Mouse (Mus musculus): Measurements from ENCODE around the gene Gm9758. TPM values are rescaled to one million over a fixed set of nuclear protein-coding genes. Genes with fewer than 3 reads are reported as not detected.
A peak's percentile ranks its signal among the peaks of the same experiment; 100 is the strongest.
"Not testable (repeated sequence)": the region's sequence is repeated elsewhere in the genome, so short reads cannot be mapped to it uniquely, and the experiment has no call there.

Gene Gm9758
- not detected in 2 replicates for polyA plus RNA-seq (2015; fragmentation: Nextera tagmentation; extraction: Ambion mirVana)

DNA sequence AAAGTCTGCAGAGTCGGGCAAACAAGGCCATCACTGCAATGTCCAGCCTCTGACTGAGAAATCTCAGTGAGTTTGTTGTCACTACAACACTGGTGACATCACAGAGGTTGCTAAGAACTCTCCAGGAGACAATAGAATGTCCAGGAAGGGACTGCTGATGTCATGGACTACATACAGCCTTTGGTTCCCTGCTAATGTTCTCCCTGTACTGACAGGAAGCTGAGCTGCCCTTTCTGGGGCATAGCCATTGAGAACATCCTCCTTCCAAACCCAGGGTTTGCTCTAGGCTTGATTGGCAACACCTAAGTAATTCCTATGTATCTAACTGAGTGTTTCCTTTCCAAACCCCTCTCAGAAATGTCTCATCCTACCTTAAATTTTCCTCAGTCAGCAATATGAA lies at the start of gene Gm9758:
TSS of gene Gm9758 (minus strand) at position 101 of the 400 bp plus-strand sequence.
- H3K9ac ChIP-seq; H3K27ac ChIP-seq; H3K4me2 ChIP-seq; ATAC-seq (ENCODE audit: insufficient number of reproducible peaks, low FRiP score, low TSS enrichment, low read depth); H3K4me3 ChIP-seq; H3K9me3 ChIP-seq; H3K4me1 ChIP-seq; H3K36me3 ChIP-seq; H3K27me3 ChIP-seq: not testable (repeated sequence)
- WGBS, result 56% methylated on average over 1 of the region's 1 CpGs

DNA sequence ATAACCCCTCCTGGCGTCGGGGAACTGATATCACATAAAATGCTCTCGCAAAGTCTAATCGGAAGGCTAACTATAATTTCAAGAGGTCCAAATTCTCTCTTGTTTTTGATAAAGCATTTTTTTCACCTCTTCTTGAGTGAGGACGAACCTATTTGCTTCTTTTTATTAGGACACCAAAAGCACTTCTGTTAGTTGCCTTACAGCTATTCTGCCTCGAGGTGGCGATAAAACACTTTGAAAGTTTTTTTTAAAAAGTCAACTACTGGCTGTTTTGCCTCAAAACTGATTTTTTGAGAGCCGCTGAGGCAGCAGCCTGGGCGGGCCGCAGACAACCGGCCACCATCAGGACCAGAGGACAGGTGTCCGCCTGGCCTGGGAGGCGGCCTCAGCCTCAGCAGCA lies 49.1 kb upstream of the Gm9758 start:
- not testable (repeated sequence) for H3K4me2 ChIP-seq; H3K4me1 ChIP-seq; H3K9me3 ChIP-seq; H3K4me3 ChIP-seq; H3K27me3 ChIP-seq; H3K9ac ChIP-seq; H3K36me3 ChIP-seq; ATAC-seq (ENCODE audit: insufficient number of reproducible peaks, low FRiP score, low TSS enrichment, low read depth); H3K27ac ChIP-seq
- 83% methylated on average over 13 of the region's 13 CpGs for WGBS

DNA sequence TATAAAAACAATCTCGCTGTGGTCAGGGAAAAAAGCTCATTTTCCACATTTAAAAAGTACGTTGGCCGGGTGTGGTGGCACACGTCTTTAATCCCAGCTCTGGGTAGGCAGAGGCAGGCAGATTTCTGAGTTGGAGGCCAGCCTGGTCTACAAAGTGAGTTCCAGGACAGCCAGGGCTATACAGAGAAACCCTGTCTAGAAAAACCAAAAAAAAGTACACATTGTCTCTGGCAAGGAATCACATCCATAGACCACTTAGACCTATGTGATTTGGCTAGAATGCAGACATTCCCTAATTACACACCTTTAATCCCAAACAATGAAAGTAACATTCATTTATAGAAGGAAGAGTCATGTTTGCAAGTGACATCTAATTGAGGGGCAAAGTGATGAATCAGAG lies 46.8 kb upstream of the Gm9758 start:
- WGBS, result 78% methylated on average over 4 of the region's 4 CpGs
- H3K36me3 ChIP-seq, H3K9me3 ChIP-seq, H3K4me3 ChIP-seq, H3K27ac ChIP-seq, H3K4me1 ChIP-seq, H3K9ac ChIP-seq, H3K27me3 ChIP-seq, H3K4me2 ChIP-seq: not testable (repeated sequence)
- 0 out of 2 replicates have a peak, but pooled peaks have one; percentile 80 for ATAC-seq (ENCODE audit: insufficient number of reproducible peaks, low FRiP score, low TSS enrichment, low read depth)

DNA sequence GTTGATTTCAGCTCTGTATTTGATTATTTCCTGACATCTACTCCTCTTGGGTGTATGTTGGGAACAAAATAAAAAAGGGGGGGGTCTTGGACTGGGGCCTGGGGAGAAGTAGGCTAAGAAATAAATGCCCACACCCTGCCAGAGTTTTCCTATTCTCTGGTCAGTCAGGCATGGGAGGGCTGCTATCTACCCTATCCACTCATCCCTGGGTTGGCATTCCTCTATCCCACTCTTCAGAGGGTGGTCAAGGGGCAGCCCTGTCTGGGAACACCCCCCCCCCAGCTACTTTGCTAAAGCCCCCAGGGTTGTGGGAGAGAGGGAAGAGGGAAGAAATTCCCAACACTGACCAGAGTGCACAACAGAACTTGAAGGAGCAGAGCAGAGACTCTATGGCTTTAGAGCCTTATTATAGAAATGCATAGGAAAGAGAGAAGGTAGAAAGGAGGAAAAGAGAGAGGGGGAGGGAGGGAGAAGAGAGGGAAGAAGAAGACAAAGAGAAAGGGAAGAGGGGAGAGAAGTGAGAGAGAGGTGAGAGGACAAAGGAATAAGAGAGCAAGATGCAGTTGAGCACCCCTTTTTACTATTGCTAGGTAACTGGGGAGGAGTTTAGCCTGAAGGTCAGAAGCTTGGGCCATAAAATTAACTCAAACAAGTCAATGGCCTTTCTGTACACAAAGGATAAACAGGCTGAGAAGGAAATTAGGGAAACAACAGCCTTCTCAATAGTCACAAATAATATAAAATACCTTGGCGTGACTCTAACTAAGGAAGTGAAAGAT lies 41.4 kb upstream of the Gm9758 start:
- H3K27me3 ChIP-seq, H3K27ac ChIP-seq, H3K4me3 ChIP-seq, H3K36me3 ChIP-seq, H3K4me1 ChIP-seq, H3K9ac ChIP-seq, H3K4me2 ChIP-seq: not testable (repeated sequence)
- ATAC-seq (ENCODE audit: insufficient number of reproducible peaks, low FRiP score, low TSS enrichment, low read depth), result peak; percentile 69; the same call in 1 of the 2 replicates
- 83% methylated on average over 1 of the region's 1 CpGs for WGBS
- H3K9me3 ChIP-seq, result peaks cover 10% of the 10 kb centered on the region

DNA sequence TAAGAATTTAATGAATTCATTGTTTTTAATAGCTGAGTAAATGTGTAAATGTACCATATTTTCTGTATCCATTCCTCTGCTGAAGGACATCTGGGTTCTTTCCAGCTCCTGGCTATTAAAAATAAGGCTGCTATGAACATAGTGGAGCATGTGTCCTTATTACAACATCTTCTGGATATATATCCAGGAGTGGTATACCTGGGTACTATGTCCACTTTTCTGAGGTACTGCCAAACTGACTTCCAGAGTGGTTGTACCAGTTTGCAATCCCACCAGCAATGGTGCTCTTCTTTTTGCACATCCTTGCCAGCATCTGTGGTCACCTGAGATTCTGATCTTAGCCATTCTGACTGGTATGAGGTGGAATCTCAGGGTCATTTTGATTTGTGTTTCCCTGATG lies 38.9 kb upstream of the Gm9758 start:
- not testable (repeated sequence) for H3K36me3 ChIP-seq; ATAC-seq (ENCODE audit: insufficient number of reproducible peaks, low FRiP score, low TSS enrichment, low read depth); H3K27me3 ChIP-seq; H3K4me3 ChIP-seq; H3K9ac ChIP-seq; H3K27ac ChIP-seq; H3K4me2 ChIP-seq; H3K4me1 ChIP-seq
- H3K9me3 ChIP-seq, result peaks cover 10% of the 10 kb centered on the region

DNA sequence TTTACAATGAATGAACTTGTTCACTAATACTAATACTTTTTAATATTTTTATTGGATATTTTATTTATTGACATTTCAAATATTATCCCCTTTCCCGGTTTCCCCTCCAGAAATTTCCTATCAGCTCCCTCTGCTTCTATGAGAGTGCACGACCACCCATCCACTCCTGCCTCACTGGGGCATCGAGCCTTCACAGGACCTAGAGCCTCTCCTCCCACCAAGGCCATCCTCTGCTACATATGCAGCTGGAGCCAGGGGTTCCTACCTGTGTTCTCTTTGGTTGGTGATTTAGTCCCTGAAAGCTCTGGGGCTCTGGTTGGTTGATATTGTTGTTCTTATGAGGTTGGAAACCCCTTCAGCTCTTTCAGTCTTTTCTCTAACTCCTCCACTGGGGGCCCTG lies 38.0 kb upstream of the Gm9758 start:
- ATAC-seq (ENCODE audit: insufficient number of reproducible peaks, low FRiP score, low TSS enrichment, low read depth); H3K27me3 ChIP-seq; H3K4me1 ChIP-seq; H3K36me3 ChIP-seq; H3K4me2 ChIP-seq; H3K27ac ChIP-seq; H3K4me3 ChIP-seq; H3K9ac ChIP-seq: not testable (repeated sequence)
- 71% methylated on average over 3 of the region's 3 CpGs for WGBS
- H3K9me3 ChIP-seq, result peaks cover 14% of the 10 kb centered on the region

DNA sequence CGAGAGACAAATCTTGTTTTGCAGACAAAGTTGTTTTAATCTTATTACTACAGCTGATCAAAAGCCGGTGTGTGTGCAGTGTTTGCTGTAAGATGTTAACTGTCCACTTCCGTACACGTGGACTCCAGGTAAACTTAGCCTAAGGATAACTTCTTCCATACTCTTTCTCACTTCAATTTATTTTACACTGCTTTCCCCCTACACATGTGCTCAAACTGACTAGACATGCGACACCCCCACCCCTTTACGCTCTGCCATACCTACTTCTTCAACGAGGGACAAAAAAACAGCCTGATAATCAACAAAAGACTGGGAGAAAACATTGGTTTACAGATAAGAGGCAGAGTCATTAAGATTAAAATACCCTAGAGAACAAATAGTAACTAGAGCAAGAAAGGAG lies 37.1 kb upstream of the Gm9758 start:
- H3K9me3 ChIP-seq, result peaks cover 14% of the 10 kb centered on the region
- not testable (repeated sequence) for H3K36me3 ChIP-seq, H3K4me1 ChIP-seq, H3K27me3 ChIP-seq, H3K27ac ChIP-seq, H3K4me2 ChIP-seq, H3K4me3 ChIP-seq, H3K9ac ChIP-seq
- 67% methylated on average over 7 of the region's 7 CpGs for WGBS
- peak; percentile 56; the same call in 1 of the 2 replicates for ATAC-seq (ENCODE audit: insufficient number of reproducible peaks, low FRiP score, low TSS enrichment, low read depth)

DNA sequence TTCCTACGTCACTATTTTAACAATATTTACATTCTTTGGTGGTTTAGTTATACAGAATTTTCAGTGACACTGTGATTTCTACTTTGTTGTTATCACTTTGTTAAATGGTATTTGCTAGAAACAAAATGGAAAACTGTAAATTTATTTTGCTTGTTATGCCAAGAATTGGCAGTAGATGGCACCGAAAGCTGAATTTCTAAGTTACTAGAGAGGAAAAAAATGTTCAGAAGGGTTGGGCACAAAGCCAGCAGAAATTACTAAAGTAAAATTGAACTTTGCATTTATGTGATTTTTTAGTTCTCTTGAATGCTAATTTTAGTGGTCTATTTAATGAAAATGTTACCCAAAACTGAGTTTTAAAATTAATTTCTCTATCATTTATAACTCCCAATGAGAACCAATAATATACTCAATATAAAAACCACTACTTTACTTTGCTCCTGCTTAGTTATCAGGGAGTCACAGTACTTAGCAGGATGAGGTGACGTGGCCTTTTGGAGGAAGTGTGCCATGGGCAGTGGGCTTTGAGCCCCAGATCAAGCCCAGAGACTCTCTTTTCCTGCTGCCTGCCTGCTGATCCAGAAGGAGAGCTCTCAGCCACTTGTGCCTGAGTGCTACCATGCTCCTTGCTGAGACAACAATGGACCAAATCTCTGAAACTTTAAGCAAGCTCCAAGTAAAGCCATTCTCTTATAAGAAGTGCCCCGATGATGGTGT lies 32.9 kb upstream of the Gm9758 start:
- not testable (repeated sequence) for H3K27me3 ChIP-seq; H3K4me2 ChIP-seq; H3K4me1 ChIP-seq; H3K9ac ChIP-seq; H3K27ac ChIP-seq; H3K9me3 ChIP-seq; H3K4me3 ChIP-seq; H3K36me3 ChIP-seq; ATAC-seq (ENCODE audit: insufficient number of reproducible peaks, low FRiP score, low TSS enrichment, low read depth)
- WGBS, result 50% methylated on average over 4 of the region's 4 CpGs

DNA sequence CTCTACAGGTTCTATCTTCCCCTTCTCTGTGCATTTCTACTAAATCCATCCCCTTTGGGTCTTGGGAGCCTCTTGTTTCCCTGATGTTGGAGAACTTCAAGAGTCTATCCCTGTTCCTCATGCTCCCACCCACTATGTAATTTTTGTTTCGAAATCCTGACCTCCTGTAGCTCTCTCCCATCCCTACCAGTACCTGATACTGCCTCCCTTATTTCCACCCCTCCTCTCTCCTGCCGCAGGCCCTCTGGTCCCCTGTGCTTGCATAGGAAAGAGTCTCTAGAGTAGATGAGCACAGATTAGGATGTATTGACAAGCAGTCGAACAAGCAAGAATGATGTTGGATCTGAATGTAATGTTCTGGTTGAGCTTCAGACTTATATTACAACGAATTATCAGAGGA lies 30.8 kb upstream of the Gm9758 start:
- WGBS, result 53% methylated on average over 4 of the region's 4 CpGs
- H3K4me2 ChIP-seq; H3K9me3 ChIP-seq; H3K9ac ChIP-seq; ATAC-seq (ENCODE audit: insufficient number of reproducible peaks, low FRiP score, low TSS enrichment, low read depth); H3K27ac ChIP-seq; H3K36me3 ChIP-seq; H3K27me3 ChIP-seq; H3K4me1 ChIP-seq; H3K4me3 ChIP-seq: not testable (repeated sequence)

DNA sequence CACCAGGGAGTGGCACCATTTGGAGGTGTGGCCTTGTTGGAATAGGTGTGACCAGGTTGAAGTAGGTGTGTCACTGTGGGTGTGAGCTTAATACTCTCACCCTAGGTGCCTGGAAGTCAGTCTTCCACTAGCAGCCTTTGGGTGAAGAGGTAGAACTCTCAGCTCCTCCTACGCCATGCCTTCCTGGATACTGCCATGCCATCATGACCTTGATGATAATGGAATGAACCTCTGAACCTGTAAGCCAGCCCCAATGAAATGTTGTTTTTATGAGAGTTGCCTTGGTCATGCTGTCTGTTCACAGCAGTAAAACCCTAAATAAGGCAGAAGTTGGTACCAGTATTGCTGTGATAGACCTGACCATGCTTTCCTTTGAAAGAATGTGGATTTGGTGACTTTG lies 26.3 kb upstream of the Gm9758 start:
- 85% methylated on average over 1 of the region's 1 CpGs for WGBS
- not testable (repeated sequence) for ATAC-seq (ENCODE audit: insufficient number of reproducible peaks, low FRiP score, low TSS enrichment, low read depth)

DNA sequence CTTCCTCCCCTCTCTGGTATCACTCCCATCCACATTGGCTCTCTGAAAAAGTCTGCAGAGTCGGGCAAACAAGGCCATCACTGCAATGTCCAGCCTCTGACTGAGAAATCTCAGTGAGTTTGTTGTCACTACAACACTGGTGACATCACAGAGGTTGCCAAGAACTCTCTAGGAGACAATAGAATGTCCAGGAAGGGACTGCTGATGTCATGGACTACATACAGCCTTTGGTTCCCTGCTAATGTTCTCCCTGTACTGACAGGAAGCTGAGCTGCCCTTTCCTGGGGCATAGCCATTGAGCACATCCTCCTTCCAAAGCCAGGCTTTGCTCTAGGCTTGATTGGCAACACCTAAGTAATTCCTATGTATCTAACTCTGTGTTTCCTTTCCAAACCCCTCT lies 23.6 kb upstream of the Gm9758 start, which contains the start of gene Speer4e:
TSS of gene Speer4e (minus strand) at position 101 of the 400 bp plus-strand sequence.
- not testable (repeated sequence) for H3K9me3 ChIP-seq
- 28% methylated on average over 1 of the region's 1 CpGs for WGBS

More for the DNA sequence above, 26.3 kb upstream of the Gm9758 start:
- not testable (repeated sequence) for H3K4me2 ChIP-seq, H3K27me3 ChIP-seq, H3K4me1 ChIP-seq, H3K36me3 ChIP-seq, H3K9ac ChIP-seq, H3K4me3 ChIP-seq, H3K27ac ChIP-seq, H3K9me3 ChIP-seq

DNA sequence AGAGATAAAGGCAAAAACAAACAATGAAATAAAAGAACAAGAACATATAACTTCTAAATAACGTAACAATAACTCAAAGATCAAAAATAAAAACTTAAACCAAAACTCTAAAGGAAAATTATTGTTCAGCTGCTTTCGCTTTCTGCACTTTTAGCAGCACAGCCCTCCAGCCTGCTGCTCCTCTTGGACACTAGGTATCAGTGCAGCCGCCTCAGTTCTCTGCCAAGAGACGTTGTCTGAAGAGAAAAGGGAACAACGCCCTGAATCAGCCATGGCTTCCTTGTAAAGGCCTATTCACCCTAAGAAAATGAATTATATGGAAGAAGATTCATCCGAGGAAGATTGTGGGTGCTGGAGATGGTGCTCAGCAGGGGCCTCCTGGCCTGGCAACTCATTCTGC lies 19.0 kb upstream of the Gm9758 start:
- H3K4me1 ChIP-seq; H3K4me3 ChIP-seq; H3K27ac ChIP-seq; H3K27me3 ChIP-seq; H3K36me3 ChIP-seq; ATAC-seq (ENCODE audit: insufficient number of reproducible peaks, low FRiP score, low TSS enrichment, low read depth); H3K9ac ChIP-seq; H3K4me2 ChIP-seq; H3K9me3 ChIP-seq: not testable (repeated sequence)
- 73% methylated on average over 5 of the region's 6 CpGs for WGBS

More for the DNA sequence above, 23.6 kb upstream of the Gm9758 start, which contains the start of gene Speer4e:
- H3K4me3 ChIP-seq; H3K27me3 ChIP-seq; ATAC-seq (ENCODE audit: insufficient number of reproducible peaks, low FRiP score, low TSS enrichment, low read depth); H3K36me3 ChIP-seq; H3K27ac ChIP-seq; H3K9ac ChIP-seq; H3K4me1 ChIP-seq; H3K4me2 ChIP-seq: not testable (repeated sequence)
